Mouse (Mus musculus) heart, embryonic 13.5 days (tissue): Measurements from ENCODE around the gene Slc23a4. TPM values are rescaled to one million over a fixed set of nuclear protein-coding genes. Genes with fewer than 3 reads are reported as not detected.
A peak's percentile ranks its signal among the peaks of the same experiment; 100 is the strongest.

ENCODE experiments used
- ATAC-seq: fragments of 200-750 bp; cut with Nextera tagmentation; 2 replicates; pipeline ENCODE4 v1.8.0; 2017; ENCODE audit warnings: moderate TSS enrichment; ENCODE audit not compliant: insufficient number of reproducible peaks, low FRiP score, low TSS enrichment; ENCODE audit errors: extremely low read depth
- H3K27ac ChIP-seq: fragments of 300-500 bp; sonication (generic); replicated peaks from 2 replicates; pipeline ENCODE4 v1.5.1; 2015; ENCODE audit warnings: moderate library complexity, mild to moderate bottlenecking, inconsistent platforms
- H3K27me3 ChIP-seq: fragments of 300-500 bp; sonication (generic); replicated peaks from 2 replicates; pipeline ENCODE4 v1.6.1; 2015; ENCODE audit warnings: mild to moderate bottlenecking, inconsistent platforms
- H3K36me3 ChIP-seq: fragments of 300-500 bp; sonication (generic); 2 replicates; pipeline ENCODE4 v1.6.1; 2015; ENCODE audit warnings: mild to moderate bottlenecking, inconsistent platforms
- H3K4me1 ChIP-seq: fragments of 300-500 bp; sonication (generic); 2 replicates; pipeline ENCODE4 v1.6.1; 2015; ENCODE audit warnings: inconsistent platforms
- H3K4me2 ChIP-seq: fragments of 300-500 bp; sonication (generic); 2 replicates; pipeline ENCODE4 v1.6.1; 2015; ENCODE audit warnings: inconsistent platforms, mild to moderate bottlenecking, moderate library complexity
- H3K4me3 ChIP-seq: fragments of 300-500 bp; sonication (generic); 2 replicates; pipeline ENCODE4 v1.5.1; 2015; ENCODE audit warnings: moderate library complexity, mild to moderate bottlenecking, inconsistent platforms
- H3K9ac ChIP-seq: fragments of 300-500 bp; sonication (generic); 2 replicates; pipeline ENCODE4 v1.6.1; 2015; ENCODE audit warnings: inconsistent platforms, mild to moderate bottlenecking, moderate library complexity
- H3K9me3 ChIP-seq: fragments of 300-500 bp; sonication (generic); 2 replicates; pipeline ENCODE4 v1.6.1; 2016; ENCODE audit warnings: inconsistent platforms
- WGBS: fragments of 180-500 bp; shearing (Covaris S2); methylation state at CpG from one replicate; pipeline ENCODE4 v1.1.7; 2015; ENCODE audit warnings: mixed read lengths; 5-methylcytosine and 5-hydroxymethylcytosine counted together
- polyA plus RNA-seq: library from polyadenylated mRNA; unstranded; fragments of >200 nt; fragmentation: Nextera tagmentation; extraction: Ambion mirVana; gene quantifications from 2 replicates; pipeline ENCODE4 v1.2.1, GENCODE M21; 2015

The Slc23a4 gene
- 0.23 and 0.27 TPM in 2 replicates for polyA plus RNA-seq

- peaks cover 18% of the 10 kb centered on the region for H3K4me1 ChIP-seq
- ATAC-seq, result no peak
- peak within 1 kb of the TSS; percentile 55 for H3K4me2 ChIP-seq
- H3K9me3 ChIP-seq, result no peaks in the 10 kb centered on the region
- no peaks in the 10 kb centered on the region for H3K36me3 ChIP-seq
- WGBS, result 8% methylated on average over 20 of the region's 20 CpGs
- peaks cover 30% of the 10 kb centered on the region for H3K27me3 ChIP-seq
- H3K4me3 ChIP-seq, result peak within 1 kb of the TSS; percentile 2; the same call in 1 of the 2 replicates
- no peak within 1 kb of the TSS for H3K27ac ChIP-seq
- H3K9ac ChIP-seq, result peak within 1 kb of the TSS; percentile 8; the same call in 1 of the 2 replicates
These were observed at the start of gene Slc23a4 for GRCm38 (mm10) chr6:34988081-34988761. Slc23a4 (minus strand) TSS chr6:34988404.

GRCm38 (mm10) chr6:35033341-35033740 lies 45.1 kb upstream of the Slc23a4 start:
- H3K27ac ChIP-seq, result no peak overlapping the region
- no peak overlapping the region for H3K4me3 ChIP-seq
- WGBS, result 90% methylated on average over 11 of the region's 11 CpGs
- no peaks in the 10 kb centered on the region for H3K9me3 ChIP-seq
- no peaks in the 10 kb centered on the region for H3K27me3 ChIP-seq
- ATAC-seq, result no peak
- H3K36me3 ChIP-seq, result peaks cover 18% of the 10 kb centered on the region
- H3K4me1 ChIP-seq, result peaks cover 12% of the 10 kb centered on the region
- H3K4me2 ChIP-seq, result no peak overlapping the region
- no peak overlapping the region for H3K9ac ChIP-seq

- Histone ChIP-seq H3K4me3 (no peak overlapping the region), H3K27me3 (no peaks in the 10 kb centered on the region), H3K4me2 (no peak overlapping the region), H3K4me1 (peaks cover 15% of the 10 kb centered on the region), H3K27ac (no peak overlapping the region), H3K36me3 (peaks cover 18% of the 10 kb centered on the region), H3K9ac (no peak overlapping the region), H3K9me3 (no peaks in the 10 kb centered on the region)
- no peak for ATAC-seq
- 60% methylated on average over 2 of the region's 2 CpGs for WGBS
These were observed 44.5 kb upstream of the Slc23a4 start for GRCm38 (mm10) chr6:35032704-35033103.

GRCm38 (mm10) chr6:35030811-35031210 lies 42.6 kb upstream of the Slc23a4 start:
- WGBS, result 89% methylated on average over 4 of the region's 4 CpGs

GRCm38 (mm10) chr6:35030226-35030625 lies 42.0 kb upstream of the Slc23a4 start:
- Histone ChIP-seq H3K9me3 (no peaks in the 10 kb centered on the region), H3K27ac (no peak overlapping the region), H3K4me1 (peaks cover 14% of the 10 kb centered on the region), H3K36me3 (peaks cover 3% of the 10 kb centered on the region; the same call in 1 of the 2 replicates), H3K9ac (no peak overlapping the region), H3K27me3 (no peaks in the 10 kb centered on the region), H3K4me2 (no peak overlapping the region), H3K4me3 (no peak overlapping the region)
- ATAC-seq, result no peak
- 90% methylated on average over 6 of the region's 6 CpGs for WGBS

More at GRCm38 (mm10) chr6:35030811-35031210, 42.6 kb upstream of the Slc23a4 start:
- Histone ChIP-seq H3K36me3 (peaks cover 4% of the 10 kb centered on the region; the same call in 1 of the 2 replicates), H3K4me1 (peaks cover 14% of the 10 kb centered on the region), H3K27ac (no peak overlapping the region), H3K27me3 (no peaks in the 10 kb centered on the region), H3K9me3 (no peaks in the 10 kb centered on the region), H3K4me3 (no peak overlapping the region), H3K9ac (no peak overlapping the region), H3K4me2 (no peak overlapping the region)
- ATAC-seq, result no peak

- Histone ChIP-seq H3K4me3 (no peak overlapping the region), H3K9ac (no peak overlapping the region), H3K4me2 (no peak overlapping the region), H3K4me1 (peaks cover 13% of the 10 kb centered on the region), H3K36me3 (peaks cover 5% of the 10 kb centered on the region), H3K9me3 (no peaks in the 10 kb centered on the region), H3K27ac (no peak overlapping the region), H3K27me3 (no peaks in the 10 kb centered on the region)
- 92% methylated on average over 2 of the region's 2 CpGs for WGBS
- ATAC-seq, result no peak
These were observed 39.8 kb upstream of the Slc23a4 start for GRCm38 (mm10) chr6:35028023-35028422.

GRCm38 (mm10) chr6:35027257-35027656 lies 39.1 kb upstream of the Slc23a4 start:
- Histone ChIP-seq H3K9ac (no peak overlapping the region), H3K27me3 (no peaks in the 10 kb centered on the region), H3K4me1 (peaks cover 9% of the 10 kb centered on the region), H3K4me2 (no peak overlapping the region), H3K9me3 (no peaks in the 10 kb centered on the region), H3K4me3 (no peak overlapping the region), H3K27ac (no peak overlapping the region), H3K36me3 (peaks cover 11% of the 10 kb centered on the region)
- no peak for ATAC-seq
- WGBS, result 73% methylated on average over 6 of the region's 6 CpGs

GRCm38 (mm10) chr6:35016624-35017023 lies 28.4 kb upstream of the Slc23a4 start:
- Histone ChIP-seq H3K4me1 (peaks cover 24% of the 10 kb centered on the region), H3K27ac (no peak overlapping the region), H3K9ac (no peak overlapping the region), H3K9me3 (no peaks in the 10 kb centered on the region), H3K4me3 (no peak overlapping the region), H3K27me3 (no peaks in the 10 kb centered on the region), H3K4me2 (no peak overlapping the region), H3K36me3 (peaks cover 11% of the 10 kb centered on the region)
- no peak for ATAC-seq
- 89% methylated on average over 5 of the region's 5 CpGs for WGBS

GRCm38 (mm10) chr6:35011953-35012352 lies 23.7 kb upstream of the Slc23a4 start:
- WGBS, result 71% methylated on average over 1 of the region's 1 CpGs
- Histone ChIP-seq H3K27ac (no peak overlapping the region), H3K4me2 (no peak overlapping the region), H3K36me3 (no peaks in the 10 kb centered on the region), H3K4me1 (peaks cover 13% of the 10 kb centered on the region), H3K4me3 (no peak overlapping the region), H3K9me3 (no peaks in the 10 kb centered on the region), H3K9ac (no peak overlapping the region), H3K27me3 (no peaks in the 10 kb centered on the region)
- ATAC-seq, result no peak

- H3K9me3 ChIP-seq, result no peaks in the 10 kb centered on the region
- no peaks in the 10 kb centered on the region for H3K27me3 ChIP-seq
- H3K4me2 ChIP-seq, result no peak overlapping the region
- no peak for ATAC-seq
- no peaks in the 10 kb centered on the region for H3K36me3 ChIP-seq
- WGBS, result 92% methylated on average over 5 of the region's 5 CpGs
- no peak overlapping the region for H3K4me3 ChIP-seq
- no peak overlapping the region for H3K27ac ChIP-seq
- H3K9ac ChIP-seq, result no peak overlapping the region
- H3K4me1 ChIP-seq, result peaks cover 13% of the 10 kb centered on the region
These were observed 22.5 kb upstream of the Slc23a4 start for GRCm38 (mm10) chr6:35010705-35011104.

GRCm38 (mm10) chr6:35002261-35002669 lies 14.1 kb upstream of the Slc23a4 start:
- Histone ChIP-seq H3K27ac (peak overlapping the region; percentile 46), H3K36me3 (no peaks in the 10 kb centered on the region), H3K27me3 (peaks cover 10% of the 10 kb centered on the region), H3K4me3 (peak overlapping the region; percentile 19), H3K9ac (no peak overlapping the region), H3K9me3 (no peaks in the 10 kb centered on the region), H3K4me2 (peak overlapping the region; percentile 56), H3K4me1 (peaks cover 29% of the 10 kb centered on the region)
- WGBS, result 29% methylated on average over 18 of the region's 18 CpGs
- 0 out of 2 replicates have a peak, but pooled peaks have one; percentile 48 for ATAC-seq

- Histone ChIP-seq H3K27ac (no peak overlapping the region), H3K4me3 (peak overlapping the region; percentile 6; the same call in 1 of the 2 replicates), H3K9ac (peak overlapping the region; percentile 28; the same call in 1 of the 2 replicates), H3K36me3 (no peaks in the 10 kb centered on the region), H3K4me2 (peak overlapping the region; percentile 46), H3K4me1 (peaks cover 38% of the 10 kb centered on the region), H3K9me3 (no peaks in the 10 kb centered on the region), H3K27me3 (peaks cover 31% of the 10 kb centered on the region)
- ATAC-seq, result no peak
- 12% methylated on average over 4 of the region's 4 CpGs for WGBS
These were observed 10.9 kb upstream of the Slc23a4 start for GRCm38 (mm10) chr6:34999101-34999500.
